Mouse (Mus musculus): ENCODE measurements around the gene Smc2. TPM values are rescaled to one million over a fixed set of nuclear protein-coding genes. Genes with fewer than 3 reads are reported as not detected.
"Not testable (repeated sequence)": the region's sequence is repeated elsewhere in the genome, so short reads cannot be mapped to it uniquely, and the experiment has no call there.

Smc2 gene
- 124 and 171 TPM in 2 replicates for polyA plus RNA-seq (2015; fragmentation: Nextera tagmentation; extraction: Ambion mirVana)

- Histone ChIP-seq H3K4me3 (replicated peaks) (peak within 1 kb of the TSS; percentile 98), H3K9ac (peak within 1 kb of the TSS; percentile 91), H3K27ac (replicated peaks) (peak within 1 kb of the TSS; percentile 83), H3K27me3 (no peaks in the 10 kb centered on the region), H3K4me1 (replicated peaks) (peaks cover 12% of the 10 kb centered on the region), H3K4me2 (peak within 1 kb of the TSS; percentile 76), H3K9me3 (replicated peaks) (no peaks in the 10 kb centered on the region), H3K36me3 (replicated peaks) (peaks cover 28% of the 10 kb centered on the region)
- peak; percentile 98 for ATAC-seq (ENCODE audit: insufficient read depth)
- under 1% methylated on average over 53 of the region's 53 CpGs for WGBS (ENCODE audit: insufficient replicate concordance)
Observed at GRCm38 (mm10) chr4:52438886-52439664, at the start of gene Smc2. Gene Smc2, plus strand, starts transcription at chr4:52439243.

- Histone ChIP-seq H3K9me3 (replicated peaks) (no peaks in the 10 kb centered on the region), H3K4me2 (no peak overlapping the region), H3K27me3 (no peaks in the 10 kb centered on the region), H3K27ac (replicated peaks) (no peak overlapping the region), H3K4me3 (replicated peaks) (no peak overlapping the region), H3K4me1 (replicated peaks) (no peaks in the 10 kb centered on the region), H3K9ac (no peak overlapping the region), H3K36me3 (replicated peaks) (no peaks in the 10 kb centered on the region)
- no peak for ATAC-seq (ENCODE audit: insufficient read depth)
- 48% methylated on average over 2 of the region's 2 CpGs for WGBS (ENCODE audit: insufficient replicate concordance)
Observed at GRCm38 (mm10) chr4:52411587-52411986, 27.5 kb upstream of the Smc2 start.

GRCm38 (mm10) chr4:52423653-52424052, 15.4 kb upstream of the Smc2 start:
- H3K27ac ChIP-seq (replicated peaks): no peak overlapping the region
- peaks cover 5% of the 10 kb centered on the region for H3K4me1 ChIP-seq (replicated peaks)
- H3K36me3 ChIP-seq (replicated peaks): no peaks in the 10 kb centered on the region
- no peak overlapping the region for H3K9ac ChIP-seq
- no peak overlapping the region for H3K4me2 ChIP-seq
- no peaks in the 10 kb centered on the region for H3K27me3 ChIP-seq
- ATAC-seq (ENCODE audit: insufficient read depth): no peak
- no peaks in the 10 kb centered on the region for H3K9me3 ChIP-seq (replicated peaks)
- no peak overlapping the region for H3K4me3 ChIP-seq (replicated peaks)
- WGBS (ENCODE audit: insufficient replicate concordance): 54% methylated on average over 4 of the region's 4 CpGs

- H3K36me3 ChIP-seq (replicated peaks): no peaks in the 10 kb centered on the region
- H3K27me3 ChIP-seq: no peaks in the 10 kb centered on the region
- peaks cover 28% of the 10 kb centered on the region for H3K4me1 ChIP-seq (replicated peaks)
- ATAC-seq (ENCODE audit: insufficient read depth): peak; percentile 98
- H3K9ac ChIP-seq: no peak overlapping the region
- H3K4me3 ChIP-seq (replicated peaks): peak overlapping the region; percentile 29
- 14% methylated on average over 7 of the region's 7 CpGs for WGBS (ENCODE audit: insufficient replicate concordance)
- H3K27ac ChIP-seq (replicated peaks): peak overlapping the region; percentile 56
- H3K9me3 ChIP-seq (replicated peaks): no peaks in the 10 kb centered on the region
- H3K4me2 ChIP-seq: peak overlapping the region; percentile 54
Observed at GRCm38 (mm10) chr4:52429310-52430198, 9.5 kb upstream of the Smc2 start.

- H3K4me3 ChIP-seq (replicated peaks); H3K9ac ChIP-seq; H3K27ac ChIP-seq (replicated peaks); ATAC-seq (ENCODE audit: insufficient read depth); H3K4me2 ChIP-seq; H3K9me3 ChIP-seq (replicated peaks); H3K27me3 ChIP-seq; H3K36me3 ChIP-seq (replicated peaks): not testable (repeated sequence)
- 94% methylated on average over 2 of the region's 2 CpGs for whole genome bisulfite sequencing (ENCODE audit: insufficient replicate concordance)
- H3K4me1 ChIP-seq (replicated peaks): peaks cover 16% of the 10 kb centered on the region
Observed at GRCm38 (mm10) chr4:52435551-52435950, 3.5 kb upstream of the Smc2 start.

GRCm38 (mm10) chr4:52438371-52438885, 615 bp upstream of the Smc2 start:
- Histone ChIP-seq H3K36me3 (replicated peaks) (peaks cover 22% of the 10 kb centered on the region), H3K9me3 (replicated peaks) (no peaks in the 10 kb centered on the region), H3K4me3 (replicated peaks) (peak overlapping the region; percentile 98), H3K27ac (replicated peaks) (peak overlapping the region; percentile 75), H3K4me1 (replicated peaks) (peaks cover 12% of the 10 kb centered on the region), H3K27me3 (no peaks in the 10 kb centered on the region), H3K9ac (peak overlapping the region; percentile 91), H3K4me2 (peak overlapping the region; percentile 76)
- under 1% methylated on average over 20 of the region's 20 CpGs for WGBS (ENCODE audit: insufficient replicate concordance)
- peak; percentile 59 for ATAC-seq (ENCODE audit: insufficient read depth)

GRCm38 (mm10) chr4:52459726-52460125, 20.7 kb downstream of the Smc2 start:
- Histone ChIP-seq H3K36me3 (replicated peaks) (peaks cover 86% of the 10 kb centered on the region), H3K9ac (no peak overlapping the region), H3K9me3 (replicated peaks) (no peaks in the 10 kb centered on the region), H3K4me3 (replicated peaks) (no peak overlapping the region), H3K4me1 (replicated peaks) (no peaks in the 10 kb centered on the region), H3K27ac (replicated peaks) (no peak overlapping the region), H3K4me2 (no peak overlapping the region), H3K27me3 (no peaks in the 10 kb centered on the region)
- WGBS (ENCODE audit: insufficient replicate concordance): 87% methylated on average over 1 of the region's 1 CpGs
- no peak for ATAC-seq (ENCODE audit: insufficient read depth)

GRCm38 (mm10) chr4:52461321-52461720, 22.3 kb downstream of the Smc2 start:
- Histone ChIP-seq H3K4me2 (no peak overlapping the region), H3K9ac (no peak overlapping the region), H3K9me3 (replicated peaks) (no peaks in the 10 kb centered on the region), H3K27ac (replicated peaks) (no peak overlapping the region), H3K36me3 (replicated peaks) (peaks cover 83% of the 10 kb centered on the region), H3K27me3 (no peaks in the 10 kb centered on the region), H3K4me1 (replicated peaks) (no peaks in the 10 kb centered on the region), H3K4me3 (replicated peaks) (no peak overlapping the region)
- WGBS (ENCODE audit: insufficient replicate concordance): 88% methylated on average over 5 of the region's 5 CpGs
- no peak for ATAC-seq (ENCODE audit: insufficient read depth)

GRCm38 (mm10) chr4:52473431-52473830, 34.4 kb downstream of the Smc2 start:
- ATAC-seq (ENCODE audit: insufficient read depth): no peak
- peaks cover 77% of the 10 kb centered on the region for H3K36me3 ChIP-seq (replicated peaks)
- 83% methylated on average over 3 of the region's 3 CpGs for WGBS (ENCODE audit: insufficient replicate concordance)

GRCm38 (mm10) chr4:52487486-52487885, 48.4 kb downstream of the Smc2 start:
- Histone ChIP-seq H3K36me3 (replicated peaks) (peaks cover 40% of the 10 kb centered on the region), H3K27me3 (no peaks in the 10 kb centered on the region), H3K9me3 (replicated peaks) (no peaks in the 10 kb centered on the region), H3K27ac (replicated peaks) (no peak overlapping the region), H3K4me3 (replicated peaks) (no peak overlapping the region), H3K9ac (no peak overlapping the region), H3K4me1 (replicated peaks) (no peaks in the 10 kb centered on the region), H3K4me2 (no peak overlapping the region)
- WGBS (ENCODE audit: insufficient replicate concordance): 84% methylated on average over 4 of the region's 4 CpGs
- no peak for ATAC-seq (ENCODE audit: insufficient read depth)

More at GRCm38 (mm10) chr4:52473431-52473830, 34.4 kb downstream of the Smc2 start:
- Histone ChIP-seq H3K4me1 (replicated peaks) (no peaks in the 10 kb centered on the region), H3K9ac (no peak overlapping the region), H3K4me2 (no peak overlapping the region), H3K9me3 (replicated peaks) (no peaks in the 10 kb centered on the region), H3K27ac (replicated peaks) (no peak overlapping the region), H3K27me3 (no peaks in the 10 kb centered on the region), H3K4me3 (replicated peaks) (no peak overlapping the region)

GRCm38 (mm10) chr4:52497144-52497543, 58.1 kb downstream of the Smc2 start, which contains the start of gene Vma21-ps:
Gene Vma21-ps, minus strand, starts transcription at chr4:52497244.
- not testable (repeated sequence) for H3K4me1 ChIP-seq (replicated peaks); H3K4me3 ChIP-seq (replicated peaks); H3K27me3 ChIP-seq; H3K4me2 ChIP-seq; H3K9me3 ChIP-seq (replicated peaks); H3K9ac ChIP-seq; H3K36me3 ChIP-seq (replicated peaks); H3K27ac ChIP-seq (replicated peaks); ATAC-seq (ENCODE audit: insufficient read depth)
- 83% methylated on average over 10 of the region's 10 CpGs for WGBS (ENCODE audit: insufficient replicate concordance)

All from liver, embryonic 15.5 days (tissue).